Mouse (Mus musculus): Measurements from ENCODE around the gene Srgap3. TPM values are rescaled to one million over a fixed set of nuclear protein-coding genes. Genes with fewer than 3 reads are reported as not detected.

The Srgap3 gene
- total and polyA plus RNA-seq, 2 experiments from 2014 or later: 21.2 to 56.7 TPM

DNA sequence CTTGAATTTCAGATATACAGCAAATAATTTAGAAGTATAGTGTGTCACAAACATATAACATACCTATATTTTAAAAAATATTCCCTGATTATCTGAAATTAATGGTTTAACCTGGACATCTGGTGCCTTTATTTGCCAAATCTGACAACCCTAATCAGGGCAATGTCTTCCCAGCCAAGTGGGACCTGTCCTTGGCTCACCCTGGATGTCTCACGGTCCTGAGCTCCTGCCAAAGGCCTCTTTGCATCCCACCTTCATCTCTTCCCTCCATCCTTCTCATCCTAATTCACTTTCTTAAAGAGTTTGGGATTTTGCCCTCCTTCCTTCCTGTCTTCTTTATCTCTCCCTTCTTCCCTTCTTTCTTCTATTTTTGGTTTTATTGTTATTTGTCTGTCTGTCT lies 248.0 kb downstream of the Srgap3 start:
- no peaks in the 10 kb centered on the region for H3K27me3 ChIP-seq (ENCODE audit: insufficient read depth, low read length)
- no peak for ATAC-seq
- H3K27ac ChIP-seq (ENCODE audit: low read depth, low read length): no peak overlapping the region
- H3K9me3 ChIP-seq (ENCODE audit: low read length): no peaks in the 10 kb centered on the region
- H3K4me3 ChIP-seq (ENCODE audit: low read depth, low read length): no peak overlapping the region
- no peak overlapping the region for H3K9ac ChIP-seq
- no peaks in the 10 kb centered on the region for H3K36me3 ChIP-seq (ENCODE audit: insufficient read depth)
- DNase-seq: no peak
- no peak overlapping the region for H3K4me2 ChIP-seq (ENCODE audit: low read depth)
- no peak for TF ChIP-seq CTCF (IDR thresholded peaks at IDR 0.05; ENCODE audit: low read depth)
- no peaks in the 10 kb centered on the region for H3K4me1 ChIP-seq (ENCODE audit: insufficient read depth)
- WGBS: 68% methylated on average over 1 of the region's 1 CpGs

DNA sequence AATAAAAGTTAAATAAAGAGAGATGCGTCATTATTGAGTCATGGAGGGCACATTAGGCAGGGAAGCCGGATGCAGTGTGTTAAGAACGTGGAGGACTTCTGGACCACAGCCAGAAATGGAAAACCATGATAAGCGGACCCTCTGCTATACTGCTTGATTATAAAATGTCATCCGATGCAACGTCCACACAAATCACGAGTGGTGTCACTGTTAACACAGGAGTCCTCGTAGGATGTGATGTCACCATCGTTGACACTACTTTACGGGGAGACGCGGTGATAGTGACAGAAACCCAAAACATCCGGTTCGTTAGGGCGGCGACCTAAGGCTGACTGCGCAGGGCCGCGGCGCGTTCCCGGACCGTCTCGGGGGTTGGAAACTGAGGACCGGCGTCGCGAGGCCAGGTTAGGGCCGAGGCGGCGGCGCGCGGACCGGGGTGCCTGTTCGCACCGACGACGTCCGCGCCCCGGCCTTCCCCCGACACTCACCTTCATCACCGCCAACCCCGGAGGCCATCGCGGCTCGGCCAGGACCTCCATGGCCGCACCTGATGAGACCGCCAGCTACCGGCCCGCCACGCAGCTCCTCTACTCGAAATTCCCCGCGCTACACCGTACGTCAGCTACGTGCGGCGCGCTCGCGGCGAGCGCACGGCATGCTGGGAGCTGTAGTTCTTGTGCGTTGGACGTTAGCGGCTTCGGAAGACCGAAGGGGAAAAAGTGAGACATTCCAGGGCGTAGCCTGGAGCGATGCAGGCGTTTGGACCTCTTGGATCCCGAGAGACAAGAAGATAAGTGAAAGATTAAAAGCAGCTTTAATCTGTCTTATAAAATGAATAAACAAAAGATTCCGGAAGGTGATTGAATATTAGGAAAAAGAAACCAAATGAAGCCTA lies 250.8 kb downstream of the Srgap3 start, which contains the start of gene Rad18:
Rad18 (minus strand) TSS at position 631 of the 895 bp plus-strand sequence.
- Histone ChIP-seq H3K4me2 (ENCODE audit: low read depth) (peak within 1 kb of the TSS; percentile 60), H3K27me3 (ENCODE audit: insufficient read depth, low read length) (no peaks in the 10 kb centered on the region), H3K9ac (peak within 1 kb of the TSS; percentile 61), H3K36me3 (ENCODE audit: insufficient read depth) (no peaks in the 10 kb centered on the region), H3K4me3 (ENCODE audit: low read depth, low read length) (peak within 1 kb of the TSS; percentile 66), H3K9me3 (ENCODE audit: low read length) (no peaks in the 10 kb centered on the region), H3K27ac (ENCODE audit: low read depth, low read length) (no peak within 1 kb of the TSS), H3K4me1 (ENCODE audit: insufficient read depth) (no peaks in the 10 kb centered on the region)
- no peak for TF ChIP-seq CTCF (IDR thresholded peaks at IDR 0.05; ENCODE audit: low read depth)
- ATAC-seq (peak; percentile 97), DNase-seq (peak; percentile 93)
- WGBS: 1% methylated on average over 77 of the region's 77 CpGs

DNA sequence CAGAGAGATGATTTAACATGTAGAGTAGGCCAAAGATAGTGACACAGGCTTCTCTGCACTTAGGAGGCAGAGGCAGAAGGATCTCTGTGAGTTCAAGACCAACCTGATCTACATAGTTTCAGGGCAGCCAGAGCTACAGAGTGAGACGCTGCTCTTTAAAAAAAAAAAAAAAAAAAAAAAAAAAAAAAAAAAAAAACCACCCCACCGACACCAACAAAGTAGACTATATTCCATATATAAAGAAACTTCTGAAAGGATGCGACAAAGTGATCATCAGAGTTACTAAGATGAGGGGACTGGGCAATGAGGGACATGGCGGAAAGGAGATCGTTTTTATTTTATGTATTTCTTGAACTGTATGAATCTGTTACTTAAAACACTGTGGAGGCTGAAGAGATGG lies 252.6 kb downstream of the Srgap3 start:
- ATAC-seq (no peak), DNase-seq (no peak)
- H3K9me3 ChIP-seq (ENCODE audit: low read length): no peaks in the 10 kb centered on the region
- 94% methylated on average over 5 of the region's 5 CpGs for WGBS
- H3K9ac ChIP-seq: no peak overlapping the region
- no peaks in the 10 kb centered on the region for H3K27me3 ChIP-seq (ENCODE audit: insufficient read depth, low read length)
- no peaks in the 10 kb centered on the region for H3K36me3 ChIP-seq (ENCODE audit: insufficient read depth)
- H3K4me3 ChIP-seq (ENCODE audit: low read depth, low read length): no peak overlapping the region
- H3K4me2 ChIP-seq (ENCODE audit: low read depth): no peak overlapping the region
- no peak overlapping the region for H3K27ac ChIP-seq (ENCODE audit: low read depth, low read length)
- TF ChIP-seq CTCF (IDR thresholded peaks at IDR 0.05; ENCODE audit: low read depth): no peak
- H3K4me1 ChIP-seq (ENCODE audit: insufficient read depth): no peaks in the 10 kb centered on the region

DNA sequence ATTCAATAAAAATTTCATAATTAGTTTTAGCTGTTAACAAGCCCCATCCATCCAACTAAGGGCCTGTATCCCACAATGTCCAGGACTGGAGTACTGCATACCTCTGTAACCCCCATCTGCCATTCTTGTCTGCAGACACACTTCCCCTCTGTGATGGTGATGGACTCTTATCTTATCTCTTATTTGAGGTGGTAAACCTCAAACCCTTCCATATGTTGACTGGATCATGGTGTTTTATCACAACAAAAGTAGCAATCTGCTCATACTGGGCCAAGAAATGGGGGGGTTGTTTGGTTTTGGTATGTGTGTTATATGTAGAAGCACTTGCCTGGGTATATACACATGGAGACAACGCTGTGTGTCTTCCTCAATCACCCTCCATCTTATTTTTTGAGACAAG lies 255.5 kb downstream of the Srgap3 start:
- DNase-seq: no peak
- no peak for TF ChIP-seq CTCF (IDR thresholded peaks at IDR 0.05; ENCODE audit: low read depth)
- H3K36me3 ChIP-seq (ENCODE audit: insufficient read depth): no peaks in the 10 kb centered on the region
- H3K9ac ChIP-seq: no peak overlapping the region
- no peak for ATAC-seq
- H3K27me3 ChIP-seq (ENCODE audit: insufficient read depth, low read length): no peaks in the 10 kb centered on the region
- no peak overlapping the region for H3K27ac ChIP-seq (ENCODE audit: low read depth, low read length)
- H3K4me2 ChIP-seq (ENCODE audit: low read depth): no peak overlapping the region
- no peak overlapping the region for H3K4me3 ChIP-seq (ENCODE audit: low read depth, low read length)
- 97% methylated on average over 1 of the region's 1 CpGs for WGBS
- no peaks in the 10 kb centered on the region for H3K4me1 ChIP-seq (ENCODE audit: insufficient read depth)
- H3K9me3 ChIP-seq (ENCODE audit: low read length): no peaks in the 10 kb centered on the region

DNA sequence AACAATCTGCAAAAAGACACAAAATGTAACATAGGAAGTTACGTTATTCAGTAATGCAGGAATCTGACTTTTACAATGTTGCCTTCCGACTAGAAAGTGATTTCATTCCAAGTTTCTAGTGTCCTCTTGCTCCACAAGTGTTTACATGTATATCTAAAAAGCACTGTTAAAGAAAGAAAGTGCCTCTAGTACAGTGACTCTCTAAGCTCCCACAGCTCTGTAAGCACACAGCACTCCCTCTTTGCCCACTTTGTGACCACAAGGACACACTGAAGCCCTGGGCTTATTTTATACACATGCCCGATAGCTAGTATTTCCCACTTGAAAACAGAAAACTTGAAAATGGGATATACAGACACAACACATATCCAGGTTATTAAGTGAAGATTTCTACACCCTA lies 259.0 kb downstream of the Srgap3 start:
- Histone ChIP-seq H3K9me3 (ENCODE audit: low read length) (no peaks in the 10 kb centered on the region), H3K4me2 (ENCODE audit: low read depth) (no peak overlapping the region), H3K9ac (no peak overlapping the region), H3K4me3 (ENCODE audit: low read depth, low read length) (no peak overlapping the region), H3K27ac (ENCODE audit: low read depth, low read length) (no peak overlapping the region), H3K27me3 (ENCODE audit: insufficient read depth, low read length) (no peaks in the 10 kb centered on the region), H3K36me3 (ENCODE audit: insufficient read depth) (no peaks in the 10 kb centered on the region), H3K4me1 (ENCODE audit: insufficient read depth) (no peaks in the 10 kb centered on the region)
- 95% methylated on average over 3 of the region's 3 CpGs for WGBS
- ATAC-seq (no peak), DNase-seq (no peak)
- TF ChIP-seq CTCF (IDR thresholded peaks at IDR 0.05; ENCODE audit: low read depth): no peak

DNA sequence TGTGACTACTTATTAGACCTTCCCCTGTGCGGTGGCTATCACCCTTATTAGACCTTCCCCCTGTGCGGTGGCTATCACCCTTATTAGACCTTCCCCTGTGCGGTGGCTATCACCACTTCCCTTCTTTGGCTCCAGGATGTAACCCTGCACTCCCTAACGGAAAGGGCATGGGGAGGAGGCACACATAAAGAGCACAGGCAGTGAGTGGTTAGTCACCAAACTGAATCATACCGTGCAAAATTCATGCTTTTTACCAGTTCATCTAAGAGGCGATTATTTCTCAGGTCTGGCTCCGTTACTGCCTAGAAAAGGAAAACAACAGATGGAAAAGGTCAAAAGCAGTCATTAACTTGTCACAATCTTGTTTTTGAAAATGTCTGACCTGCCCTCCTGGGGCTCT lies 260.6 kb downstream of the Srgap3 start:
- no peak overlapping the region for H3K27ac ChIP-seq (ENCODE audit: low read depth, low read length)
- no peaks in the 10 kb centered on the region for H3K27me3 ChIP-seq (ENCODE audit: insufficient read depth, low read length)
- TF ChIP-seq CTCF (IDR thresholded peaks at IDR 0.05; ENCODE audit: low read depth): no peak
- H3K9ac ChIP-seq: no peak overlapping the region
- 79% methylated on average over 7 of the region's 7 CpGs for WGBS
- H3K36me3 ChIP-seq (ENCODE audit: insufficient read depth): no peaks in the 10 kb centered on the region
- DNase-seq (no peak), ATAC-seq (no peak)
- H3K4me3 ChIP-seq (ENCODE audit: low read depth, low read length): no peak overlapping the region
- no peak overlapping the region for H3K4me2 ChIP-seq (ENCODE audit: low read depth)
- no peaks in the 10 kb centered on the region for H3K9me3 ChIP-seq (ENCODE audit: low read length)
- no peaks in the 10 kb centered on the region for H3K4me1 ChIP-seq (ENCODE audit: insufficient read depth)

DNA sequence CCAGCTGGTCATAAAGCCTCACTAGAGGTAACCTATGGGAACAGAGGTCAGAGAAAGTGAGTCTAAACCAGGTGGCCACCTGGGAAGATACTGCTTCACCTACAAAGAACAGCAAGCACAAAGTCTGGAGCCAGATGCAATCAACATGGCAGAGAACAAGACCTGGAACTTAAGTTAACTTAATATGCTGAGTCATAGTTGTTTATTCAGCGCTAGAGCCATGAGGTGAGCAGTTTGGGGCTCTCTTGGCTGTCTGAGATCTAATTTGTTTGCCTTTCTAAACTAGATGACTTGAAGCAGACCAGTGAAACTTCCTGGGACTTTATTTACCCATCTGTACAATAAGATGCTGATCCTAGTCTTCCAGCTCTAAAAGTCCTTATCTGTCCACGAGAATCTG lies 263.0 kb downstream of the Srgap3 start:
- TF ChIP-seq CTCF (IDR thresholded peaks at IDR 0.05; ENCODE audit: low read depth): no peak
- DNase-seq (no peak), ATAC-seq (no peak)
- no peaks in the 10 kb centered on the region for H3K27me3 ChIP-seq (ENCODE audit: insufficient read depth, low read length)
- H3K4me1 ChIP-seq (ENCODE audit: insufficient read depth): no peaks in the 10 kb centered on the region
- no peak overlapping the region for H3K4me2 ChIP-seq (ENCODE audit: low read depth)
- H3K36me3 ChIP-seq (ENCODE audit: insufficient read depth): no peaks in the 10 kb centered on the region
- H3K4me3 ChIP-seq (ENCODE audit: low read depth, low read length): no peak overlapping the region
- no peak overlapping the region for H3K9ac ChIP-seq
- H3K27ac ChIP-seq (ENCODE audit: low read depth, low read length): no peak overlapping the region
- 73% methylated on average over 2 of the region's 2 CpGs for WGBS
- H3K9me3 ChIP-seq (ENCODE audit: low read length): no peaks in the 10 kb centered on the region

Other genes with a start within 250 kb of the Srgap3 start
- 50.2 and 64.7 TPM in 2 replicates for gene Thumpd3, start 99.0 kb upstream of the Srgap3 start, total RNA-seq (2014; rRNA removed)
- gene Thumpd3, start 99.0 kb upstream of the Srgap3 start, polyA plus RNA-seq (2015; fragmentation: Nextera tagmentation; extraction: Ambion mirVana): 47.7 and 48.7 TPM in 2 replicates
- gene Setd5, start 130.1 kb upstream of the Srgap3 start, total RNA-seq (2014; rRNA removed): 75.8 and 103 TPM in 2 replicates
- 30.8 and 48.6 TPM in 2 replicates for gene Setd5, start 130.1 kb upstream of the Srgap3 start, polyA plus RNA-seq (2015; fragmentation: Nextera tagmentation; extraction: Ambion mirVana)
- 49.6 and 64.1 TPM in 2 replicates for gene Lhfpl4, start 248.1 kb upstream of the Srgap3 start, total RNA-seq (2014; rRNA removed)
- 26.7 and 53.5 TPM in 2 replicates for gene Lhfpl4, start 248.1 kb upstream of the Srgap3 start, polyA plus RNA-seq (2015; fragmentation: Nextera tagmentation; extraction: Ambion mirVana)